Mouse (Mus musculus) adipose tissue, adult 10 weeks (tissue): ENCODE measurements around the gene Szt2. TPM values are rescaled to one million over a fixed set of nuclear protein-coding genes. Genes with fewer than 3 reads are reported as not detected.

ENCODE experiments used
- polyA plus RNA-seq: library from polyadenylated mRNA; stranded (reverse); fragments of 350-450 nt; fragmentation: Illumina TruSeq; extraction: RNeasy Lipid Tissue Mini Kit (QIAGEN cat#74804); gene quantifications from one replicate; pipeline ENCODE4 v1.2.3, GENCODE M21; 2014; ENCODE audit warnings: low read depth, low replicate concordance

The Szt2 gene
- polyA plus RNA-seq = 17.6 TPM

GRCm38 (mm10) chr4:118409142-118409900, at the start of gene Szt2, which contains the start of gene Med8:
Gene Szt2, minus strand, starts transcription at chr4:118409273.
Gene Med8, plus strand, starts transcription at chr4:118409337.

GRCm38 (mm10) chr4:118457345-118457975, 48.4 kb upstream of the Szt2 start, which contains the start of gene Mpl:
Gene Mpl, minus strand, starts transcription at chr4:118457513.

GRCm38 (mm10) chr4:118436820-118437603, 27.9 kb upstream of the Szt2 start, which contains the start of gene Cdc20:
Gene Cdc20, minus strand, starts transcription at chr4:118437352.

GRCm38 (mm10) chr4:118427768-118428451, 18.8 kb upstream of the Szt2 start, which contains the start of gene Elovl1:
Gene Elovl1, plus strand, starts transcription at chr4:118428093.

Other genes starting within 250 kb of the Szt2 start
- 34.5 TPM for gene Kdm4a, start 229.2 kb downstream of the Szt2 start, polyA plus RNA-seq
- gene Ptprf, start 117.9 kb downstream of the Szt2 start, polyA plus RNA-seq = 74.7 TPM
- 52.9 TPM for gene Med8, start 64 bp upstream of the Szt2 start, polyA plus RNA-seq
- 60.1 TPM for gene Elovl1, start 18.8 kb upstream of the Szt2 start, polyA plus RNA-seq
- 6.7 TPM for gene Cdc20, start 28.1 kb upstream of the Szt2 start, polyA plus RNA-seq
- gene Mpl, start 48.2 kb upstream of the Szt2 start, polyA plus RNA-seq = not detected
- gene Tie1, start 80.8 kb upstream of the Szt2 start, polyA plus RNA-seq = 22.7 TPM
- 24.2 TPM for gene 2610528J11Rik, start 117.7 kb upstream of the Szt2 start, polyA plus RNA-seq
- 12.2 TPM for gene Tmem125, start 134.8 kb upstream of the Szt2 start, polyA plus RNA-seq
- 3.2 TPM for gene Cfap57, start 211.5 kb upstream of the Szt2 start, polyA plus RNA-seq
- 50.1 TPM for gene Ebna1bp2, start 211.5 kb upstream of the Szt2 start, polyA plus RNA-seq
- gene Olfr62, start 249.7 kb upstream of the Szt2 start, polyA plus RNA-seq = not detected